Mouse (Mus musculus): ENCODE results near the gene Ccdc124. TPM values are rescaled to one million over a fixed set of nuclear protein-coding genes. Genes with fewer than 3 reads are reported as not detected.
"Not testable (repeated sequence)": the region's sequence is repeated elsewhere in the genome, so short reads cannot be mapped to it uniquely, and the experiment has no call there.

Ccdc124 gene
- total and polyA plus RNA-seq, 3 experiments = 36.2 to 82.0 (median 58.7) TPM

- TF ChIP-seq MAX (IDR thresholded peaks at IDR 0.05; ENCODE audit: low read length) (peak; percentile 93), CHD2 (IDR thresholded peaks at IDR 0.05; ENCODE audit: low read length) (peak; percentile 94), HCFC1 (IDR thresholded peaks at IDR 0.05; ENCODE audit: low read depth, low read length) (peak; percentile 96), POLR2A (IDR thresholded peaks at IDR 0.05; ENCODE audit: low read depth, low read length) (peak; percentile 95), UBTF (IDR thresholded peaks at IDR 0.05; ENCODE audit: low read depth, low read length) (no peak; the same call in 1 of the 2 replicates), CTCF (conservative IDR thresholded peaks at IDR 0.05 in 1 of 2, IDR thresholded peaks at IDR 0.05 in 1 of 2; ENCODE audit: low read depth in 2 of 2, low read length in 2 of 2) (no peak), RCOR1 (conservative IDR thresholded peaks at IDR 0.05; ENCODE audit: low read depth, low read length) (no peak), POLR2AphosphoS2 (IDR thresholded peaks at IDR 0.05; ENCODE audit: low read depth, low read length) (peak; percentile 97)
Observed at GRCm38 (mm10) chr8:70897021-70897680, 23.4 kb upstream of the Ccdc124 start, which contains the start of gene Rpl18a (continued).

GRCm38 (mm10) chr8:70896316-70897020 lies 22.7 kb upstream of the Ccdc124 start:
- H3K4me2 ChIP-seq (ENCODE audit: insufficient read depth, low read depth, poor library complexity, severe bottlenecking) = peak overlapping the region; percentile 62; the same call in 1 of the 2 replicates
- no peaks in the 10 kb centered on the region for H3K27me3 ChIP-seq (replicated peaks)
- H3K9ac ChIP-seq (ENCODE audit: insufficient read depth, low read depth) = peak overlapping the region; percentile 70
- in situ Hi-C loops (cut with MboI; ENCODE audit: low pct_ligation_motif_present, low pct_unique_long_range_greater_than_20kb, low sequenced_read_pairs) = loop anchor here (5.0 kb wide), 1 partner anchor 61 kb away; no protein-coding TSS in a partner anchor
- H3K36me3 ChIP-seq (replicated peaks in 1 of 2; ENCODE audit: control insufficient read depth in 1 of 2, insufficient read depth in 1 of 2, low read length in 1 of 2) = peaks cover 39 to 51% of the 10 kb centered on the region in 2 experiments
- H3K9me3 ChIP-seq (replicated peaks; ENCODE audit: low read length) = peaks cover 21% of the 10 kb centered on the region
- H3K4me1 ChIP-seq (ENCODE audit: control insufficient read depth in 1 of 2, insufficient read depth in 2 of 2) = peaks cover 18 to 29% of the 10 kb centered on the region in 2 experiments
- TF ChIP-seq TCF12 (IDR thresholded peaks at IDR 0.05; ENCODE audit: low read depth, low read length) (no peak), GABPA (IDR thresholded peaks at IDR 0.05; ENCODE audit: insufficient replicate concordance, low read depth, low read length) (no peak), UBTF (IDR thresholded peaks at IDR 0.05; ENCODE audit: low read depth, low read length) (no peak)
- H3K27ac ChIP-seq (ENCODE audit: insufficient read depth, low read depth) = peak overlapping the region; percentile 15
- DNase-seq (ENCODE audit: extremely low read depth) = no peak
- dilution Hi-C loops (cut with MboI; ENCODE audit: extremely low pct_ligation_motif_present, extremely low pct_unique_long_range_greater_than_20kb, low sequenced_read_pairs) = no loop called here
- peaks cover 24% of the 10 kb centered on the region for H3K79me2 ChIP-seq (replicated peaks; ENCODE audit: control insufficient read depth, extremely low read depth, insufficient read depth, poor library complexity, severe bottlenecking)
- H3K4me3 ChIP-seq (replicated peaks in 1 of 3; ENCODE audit: low read depth in 2 of 3, low read length in 2 of 3, poor library complexity in 1 of 3) = peak overlapping the region; percentile 91 to 96 (median 94)

GRCm38 (mm10) chr8:70895571-70896259 lies 22.0 kb upstream of the Ccdc124 start:
- peaks cover 24% of the 10 kb centered on the region for H3K79me2 ChIP-seq (replicated peaks; ENCODE audit: control insufficient read depth, extremely low read depth, insufficient read depth, poor library complexity, severe bottlenecking)
- H3K27me3 ChIP-seq (replicated peaks); DNase-seq (ENCODE audit: extremely low read depth); H3K27ac ChIP-seq (ENCODE audit: insufficient read depth, low read depth); dilution Hi-C loops (cut with MboI; ENCODE audit: extremely low pct_ligation_motif_present, extremely low pct_unique_long_range_greater_than_20kb, low sequenced_read_pairs): not testable (repeated sequence)
- peak overlapping the region; percentile 91 to 96 (median 94) for H3K4me3 ChIP-seq (replicated peaks in 1 of 3; ENCODE audit: low read depth in 2 of 3, low read length in 2 of 3, poor library complexity in 1 of 3)
- peak overlapping the region; percentile 70 for H3K9ac ChIP-seq (ENCODE audit: insufficient read depth, low read depth)
- peaks cover 21% of the 10 kb centered on the region for H3K9me3 ChIP-seq (replicated peaks; ENCODE audit: low read length)
- in situ Hi-C loops (cut with MboI; ENCODE audit: low pct_ligation_motif_present, low pct_unique_long_range_greater_than_20kb, low sequenced_read_pairs) = loop anchor here (5.0 kb wide), 1 partner anchor 62 kb away; no protein-coding TSS in a partner anchor
- TF ChIP-seq SIN3A (IDR thresholded peaks at IDR 0.05; ENCODE audit: low read length) = peak; percentile 45; the same call in 1 of the 2 replicates
- H3K36me3 ChIP-seq (replicated peaks in 1 of 2; ENCODE audit: control insufficient read depth in 1 of 2, insufficient read depth in 1 of 2, low read length in 1 of 2) = peaks cover 39 to 59% of the 10 kb centered on the region in 2 experiments
- H3K4me2 ChIP-seq (ENCODE audit: insufficient read depth, low read depth, poor library complexity, severe bottlenecking) = peak overlapping the region; percentile 62; the same call in 1 of the 2 replicates
- peaks cover 18 to 29% of the 10 kb centered on the region in 2 experiments for H3K4me1 ChIP-seq (ENCODE audit: control insufficient read depth in 1 of 2, insufficient read depth in 2 of 2)

Data from CH12.LX (cell line).